Mouse (Mus musculus) MEL (cell line): ENCODE measurements around the gene Fhad1. TPM values are rescaled to one million over a fixed set of nuclear protein-coding genes. Genes with fewer than 3 reads are reported as not detected.

Experiments
- DNase-seq: peaks from one replicate; pipeline ENCODE4 v3.0.0; 2011; ENCODE audit warnings: low read depth, low spot score
- H3K27ac ChIP-seq: 2 replicates; pipeline ENCODE4 v1.5.1; 2012; ENCODE audit warnings: low read depth, mild to moderate bottlenecking, control low read depth, low read length, moderate library complexity; ENCODE audit not compliant: control insufficient read depth
- H3K27me3 ChIP-seq, 2 experiments: fragments of 150-350 bp in 1 of 2; sonication (generic) in 1 of 2; 2 replicates each; pipeline ENCODE4 v1.6.1; 2012; ENCODE audit warnings: low read length in 2 of 2, mild to moderate bottlenecking in 2 of 2, improper control_type of control experiment in 1 of 2, moderate library complexity in 1 of 2; ENCODE audit not compliant: insufficient read depth in 2 of 2, control insufficient read depth in 1 of 2
- H3K36me3 ChIP-seq, 2 experiments: 2 replicates each; pipeline ENCODE4 v1.6.1; 2012 to 2014; ENCODE audit warnings: low read length in 2 of 2, improper control_type of control experiment in 1 of 2, inconsistent platforms in 1 of 2, mild to moderate bottlenecking in 1 of 2; ENCODE audit not compliant: insufficient read depth in 2 of 2, control insufficient read depth in 1 of 2
- H3K4me1 ChIP-seq, 2 experiments: fragments of 150-350 bp in 1 of 2; sonication (generic) in 1 of 2; 2 replicates each; pipeline ENCODE4 v1.6.1; 2012; ENCODE audit warnings: low read length in 2 of 2, improper control_type of control experiment in 1 of 2, mild to moderate bottlenecking in 1 of 2; ENCODE audit not compliant: insufficient read depth in 2 of 2, control insufficient read depth in 1 of 2
- H3K4me3 ChIP-seq, 2 experiments: fragments of 150-350 bp in 1 of 2; sonication (generic) in 1 of 2; 2 replicates each; pipeline ENCODE4 v1.5.1; 2012; ENCODE audit warnings: low read depth in 2 of 2, low read length in 2 of 2, mild to moderate bottlenecking in 2 of 2, moderate library complexity in 2 of 2, control low read depth in 1 of 2, improper control_type of control experiment in 1 of 2; ENCODE audit not compliant: control insufficient read depth in 1 of 2, insufficient read depth in 1 of 2
- H3K79me2 ChIP-seq: 2 replicates; pipeline ENCODE4 v1.6.1; 2012; ENCODE audit warnings: mild to moderate bottlenecking, low read length, moderate library complexity; ENCODE audit not compliant: control insufficient read depth, poor library complexity, insufficient read depth
- H3K9ac ChIP-seq: 2 replicates; pipeline ENCODE4 v1.6.1; 2012; ENCODE audit warnings: low read depth, mild to moderate bottlenecking, control low read depth, low read length, moderate library complexity; ENCODE audit not compliant: control insufficient read depth, poor library complexity, severe bottlenecking
- H3K9me3 ChIP-seq: fragments of 150-350 bp; sonication (generic); replicated peaks from 2 replicates; pipeline ENCODE4 v1.6.1; 2012; ENCODE audit warnings: mild to moderate bottlenecking, low read length, improper control_type of control experiment, moderate library complexity; ENCODE audit not compliant: insufficient read depth
- BHLHE40 ChIP-seq: IDR thresholded peaks from 2 replicates; pipeline ENCODE4 v1.6.1; 2012; ENCODE audit warnings: low read depth, mild to moderate bottlenecking, inconsistent platforms, low read length, improper control_type of control experiment, borderline replicate concordance
- CHD1 ChIP-seq: IDR thresholded peaks from 2 replicates; pipeline ENCODE4 v1.6.1; 2012; ENCODE audit warnings: low read depth, mild to moderate bottlenecking, inconsistent platforms, low read length, improper control_type of control experiment
- CHD2 ChIP-seq: IDR thresholded peaks from 2 replicates; pipeline ENCODE4 v1.6.1; 2011; ENCODE audit warnings: low read length, improper control_type of control experiment
- ETS1 ChIP-seq: IDR thresholded peaks from 2 replicates; pipeline ENCODE4 v1.6.1; 2012; ENCODE audit warnings: low read depth, mild to moderate bottlenecking, inconsistent platforms, low read length, improper control_type of control experiment, moderate library complexity
- GABPA ChIP-seq: IDR thresholded peaks from 2 replicates; pipeline ENCODE4 v1.6.1; 2012; ENCODE audit warnings: low read depth, mild to moderate bottlenecking, inconsistent platforms, low read length, improper control_type of control experiment, moderate library complexity
- GATA1 ChIP-seq: IDR thresholded peaks from 2 replicates; pipeline ENCODE4 v1.6.1; 2011; ENCODE audit warnings: low read depth, low read length, improper control_type of control experiment
- HCFC1 ChIP-seq: IDR thresholded peaks from 2 replicates; pipeline ENCODE4 v1.6.1; 2012; ENCODE audit warnings: low read depth, mild to moderate bottlenecking, inconsistent platforms, low read length, improper control_type of control experiment, moderate library complexity
- JUND ChIP-seq: IDR thresholded peaks from 2 replicates; pipeline ENCODE4 v1.6.1; 2011; ENCODE audit warnings: low read depth, mild to moderate bottlenecking, improper control_type of control experiment, low read length
- MAFK ChIP-seq: IDR thresholded peaks from 2 replicates; pipeline ENCODE4 v1.6.1; 2011; ENCODE audit warnings: low read depth, mild to moderate bottlenecking, low read length, improper control_type of control experiment, borderline replicate concordance
- MEF2A ChIP-seq: IDR thresholded peaks from 2 replicates; pipeline ENCODE4 v1.6.1; 2014; ENCODE audit warnings: low read depth, mild to moderate bottlenecking, inconsistent platforms, low read length, improper control_type of control experiment; ENCODE audit not compliant: poor library complexity, insufficient replicate concordance, severe bottlenecking; ENCODE audit errors: extremely low read depth
- MYC ChIP-seq: IDR thresholded peaks from 2 replicates; pipeline ENCODE4 v1.6.1; 2011; ENCODE audit warnings: low read depth, mild to moderate bottlenecking, low read length, improper control_type of control experiment, moderate library complexity
- NRF1 ChIP-seq: IDR thresholded peaks from 2 replicates; pipeline ENCODE4 v1.6.1; 2014; ENCODE audit warnings: low read depth, mild to moderate bottlenecking, inconsistent platforms, low read length, improper control_type of control experiment, moderate library complexity; ENCODE audit not compliant: poor library complexity, insufficient read depth, severe bottlenecking
- RAD21 ChIP-seq: IDR thresholded peaks from 2 replicates; pipeline ENCODE4 v1.6.1; 2011; ENCODE audit warnings: mild to moderate bottlenecking, low read depth, low read length, improper control_type of control experiment
- SIN3A ChIP-seq: IDR thresholded peaks from 2 replicates; pipeline ENCODE4 v1.6.1; 2012; ENCODE audit warnings: low read length, improper control_type of control experiment, inconsistent platforms
- TCF12 ChIP-seq: IDR thresholded peaks from 2 replicates; pipeline ENCODE4 v1.6.1; 2014; ENCODE audit warnings: low read depth, mild to moderate bottlenecking, inconsistent platforms, low read length, improper control_type of control experiment, moderate library complexity
- USF2 ChIP-seq, 2 experiments: IDR thresholded peaks; 2 replicates each; pipeline ENCODE4 v1.6.1; 2011 to 2012; ENCODE audit warnings: improper control_type of control experiment in 2 of 2, low read length in 2 of 2, borderline replicate concordance in 1 of 2, inconsistent platforms in 1 of 2, low read depth in 1 of 2, mild to moderate bottlenecking in 1 of 2; ENCODE audit not compliant: insufficient read depth in 1 of 2
- ZMIZ1 ChIP-seq: IDR thresholded peaks from 2 replicates; pipeline ENCODE4 v1.6.1; 2012; ENCODE audit warnings: low read depth, mild to moderate bottlenecking, inconsistent platforms, low read length, improper control_type of control experiment, moderate library complexity
- ZNF384 ChIP-seq: IDR thresholded peaks from 2 replicates; pipeline ENCODE4 v1.6.1; 2012; ENCODE audit warnings: low read depth, mild to moderate bottlenecking, inconsistent platforms, low read length, improper control_type of control experiment
- polyA plus RNA-seq, 2 experiments: library from polyadenylated mRNA; stranded (reverse) in 1 of 2; unstranded in 1 of 2; fragments of >175 nt in 1 of 2; fragments of >200 nt in 1 of 2; gene quantifications; 2 replicates each; pipeline versions ENCODE4 v1.2.1 to v1.2.4; 2012; ENCODE audit warnings: low replicate concordance in 2 of 2, low read depth in 1 of 2; ENCODE audit not compliant: insufficient read length in 2 of 2, insufficient read depth in 1 of 2, missing spikeins in 1 of 2
- total RNA-seq: library from RNA; depleted of rRNA; stranded (reverse); fragments of 300-350 nt; gene quantifications from 2 replicates; pipeline ENCODE4 v1.2.3, GENCODE M21; 2012

Gene Fhad1
- total and polyA plus RNA-seq, 3 experiments = not detected

DNA sequence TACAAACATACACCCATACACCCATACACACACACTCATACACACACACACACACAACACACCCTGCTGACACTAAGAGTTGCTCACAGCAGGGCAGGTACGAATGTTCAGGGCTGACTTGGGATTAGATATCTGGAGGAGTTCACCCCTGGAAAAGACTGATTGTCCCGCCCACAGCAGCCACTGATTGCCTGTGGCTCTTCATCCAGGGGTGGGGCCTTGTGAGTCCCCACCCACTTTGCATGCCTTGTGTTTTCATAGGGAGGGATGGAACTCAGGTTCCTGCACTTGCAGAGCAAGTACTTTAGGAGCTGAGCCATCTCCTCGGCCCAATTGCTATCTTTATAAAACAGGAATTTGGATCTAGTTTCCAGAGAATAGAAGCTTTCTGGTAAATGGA lies 33.4 kb downstream of the Fhad1 start:
- Histone ChIP-seq H3K4me1 (no peaks in the 10 kb centered on the region), H3K9ac (no peak overlapping the region), H3K27ac (no peak overlapping the region), H3K4me3 (no peak overlapping the region), H3K79me2 (no peaks in the 10 kb centered on the region), H3K27me3 (no peaks in the 10 kb centered on the region), H3K9me3 (no peaks in the 10 kb centered on the region), H3K36me3 (no peaks in the 10 kb centered on the region)
- no peak for TF ChIP-seq TCF12
- TF ChIP-seq RAD21 = no peak
- no peak for TF ChIP-seq JUND
- no peak for TF ChIP-seq NRF1
- no peak for TF ChIP-seq GABPA
- no peak for TF ChIP-seq CHD1
- no peak for TF ChIP-seq CHD2
- no peak for TF ChIP-seq SIN3A
- TF ChIP-seq MEF2A = no peak
- no peak for TF ChIP-seq MAFK
- no peak for TF ChIP-seq ZNF384
- no peak for TF ChIP-seq HCFC1
- no peak for TF ChIP-seq USF2 (IDR thresholded peaks at IDR 0.05; ENCODE audit: borderline replicate concordance in 1 of 2, insufficient read depth in 1 of 2, low read depth in 1 of 2, low read length in 2 of 2)
- TF ChIP-seq ETS1 = no peak
- no peak for TF ChIP-seq BHLHE40
- TF ChIP-seq MYC = no peak
- TF ChIP-seq ZMIZ1 = no peak
- DNase-seq = no peak

- no peaks in the 10 kb centered on the region for H3K79me2 ChIP-seq
Observed at GRCm38 (mm10) chr4:141978582-141978981, 36.3 kb downstream of the Fhad1 start.

More at GRCm38 (mm10) chr4:141978582-141978981, 36.3 kb downstream of the Fhad1 start:
- no peak overlapping the region for H3K4me3 ChIP-seq
- H3K36me3 ChIP-seq = no peaks in the 10 kb centered on the region
- DNase-seq = no peak
- H3K27me3 ChIP-seq = no peaks in the 10 kb centered on the region
- H3K4me1 ChIP-seq = no peaks in the 10 kb centered on the region
- TF ChIP-seq GATA1 = no peak
- TF ChIP-seq USF2 (IDR thresholded peaks at IDR 0.05; ENCODE audit: borderline replicate concordance in 1 of 2, insufficient read depth in 1 of 2, low read depth in 1 of 2, low read length in 2 of 2) = no peak
- TF ChIP-seq HCFC1 = no peak
- no peak overlapping the region for H3K9ac ChIP-seq
- no peak overlapping the region for H3K27ac ChIP-seq
- H3K9me3 ChIP-seq = no peaks in the 10 kb centered on the region
